Mouse (Mus musculus): ENCODE measurements at regions not wholly inside any gene's neighbourhood (a gene's known extent, or its start where the extent isn't known, plus 50 kb on each side); places are given as distances from the start of the nearest gene placed in this dataset.

GRCm38 (mm10) chr6:93253746-93254145, 310.5 kb upstream of the Adamts9 start:
- TF ChIP-seq POLR2A (IDR thresholded peaks at IDR 0.05; ENCODE audit: extremely low read depth, insufficient read depth, low read length) (no peak), CTCF (IDR thresholded peaks at IDR 0.05; ENCODE audit: low read depth, low read length) (no peak)

Data from liver, adult 2 months (tissue).